Mouse (Mus musculus): ENCODE results near the gene Lpp.

GRCm38 (mm10) chr16:24977771-24978170 is 584.5 kb downstream of the Lpp start:
- no peak for TF ChIP-seq POLR2A (IDR thresholded peaks at IDR 0.05; ENCODE audit: insufficient read depth, low read depth, low read length)
- TF ChIP-seq CTCF (IDR thresholded peaks at IDR 0.05): no peak
- no peak for TF ChIP-seq EP300 (IDR thresholded peaks at IDR 0.05; ENCODE audit: insufficient read depth, low read depth, low read length)
